Mouse (Mus musculus) fat pad, adult 2 months (tissue): ENCODE measurements around the gene Pcbp4.
"Not testable (repeated sequence)": the region's sequence is repeated elsewhere in the genome, so short reads cannot be mapped to it uniquely, and the experiment has no call there.

Experiments used
- DNase-seq: peaks from one replicate; pipeline ENCODE4 v3.0.0-alpha.2; 2011; ENCODE audit warnings: low read depth, low spot score; ENCODE audit errors: extremely low read depth

Pcbp4 gene

GRCm38 (mm10) chr9:106480541-106480940 is 27.4 kb downstream of the Pcbp4 start:
- no peak for DNase-seq

- no peak for DNase-seq
Observed at GRCm38 (mm10) chr9:106481075-106481474, 28.0 kb downstream of the Pcbp4 start.

GRCm38 (mm10) chr9:106481676-106482075 is 28.6 kb downstream of the Pcbp4 start:
- DNase-seq = no peak

- no peak for DNase-seq
Observed at GRCm38 (mm10) chr9:106482578-106483115, 29.6 kb downstream of the Pcbp4 start.

- DNase-seq = no peak
Observed at GRCm38 (mm10) chr9:106483136-106483535, 30.0 kb downstream of the Pcbp4 start.

- no peak for DNase-seq
Observed at GRCm38 (mm10) chr9:106483606-106484005, 30.5 kb downstream of the Pcbp4 start.

- no peak for DNase-seq
Observed at GRCm38 (mm10) chr9:106485076-106485475, 32.0 kb downstream of the Pcbp4 start.

- not testable (repeated sequence) for DNase-seq
Observed at GRCm38 (mm10) chr9:106487602-106488001, 34.5 kb downstream of the Pcbp4 start.

- DNase-seq = no peak
Observed at GRCm38 (mm10) chr9:106499667-106500066, 46.6 kb downstream of the Pcbp4 start, which contains the start of gene Iqcf1. Iqcf1 (plus strand) TSS chr9:106499967.

GRCm38 (mm10) chr9:106501846-106502245 is 48.8 kb downstream of the Pcbp4 start:
- DNase-seq = no peak

GRCm38 (mm10) chr9:106504246-106504645 is 51.2 kb downstream of the Pcbp4 start:
- no peak for DNase-seq

GRCm38 (mm10) chr9:106509356-106509755 is 56.3 kb downstream of the Pcbp4 start:
- DNase-seq = no peak

GRCm38 (mm10) chr9:106512729-106513450 is 59.8 kb downstream of the Pcbp4 start:
- DNase-seq = no peak

- DNase-seq = no peak
Observed at GRCm38 (mm10) chr9:106513566-106513965, 60.5 kb downstream of the Pcbp4 start.
